In the genomic region with DNA sequence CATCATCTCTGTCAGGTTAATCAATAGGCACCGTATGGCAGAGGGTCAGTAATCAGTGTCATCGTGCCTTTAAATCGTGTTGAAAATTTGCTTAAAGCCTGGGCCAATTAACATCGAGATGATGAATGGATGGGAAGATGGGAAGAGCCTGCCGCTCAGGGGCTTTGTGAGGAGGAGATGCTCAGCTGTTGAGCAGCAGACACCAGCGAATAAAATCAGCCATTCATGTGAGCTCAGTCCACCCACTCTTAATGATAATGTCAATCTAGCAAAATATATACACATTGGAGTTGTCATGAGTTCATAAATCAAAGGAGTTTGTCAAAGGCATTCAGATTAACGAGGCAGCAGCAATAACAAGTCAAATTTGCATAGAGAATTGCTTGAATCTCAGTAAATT, we compare ENCODE assay signal across 14 mouse cellular contexts.
A peak's percentile ranks its signal among the peaks of the same experiment; 100 is the strongest.
DNase-seq lines count a peak whose midpoint lies in the region; ATAC-seq lines count a peak whose summit lies in the region.
"Had no signal": no experiment of that assay in that cellular context is flagged by ENCODE, and none has a peak within 500 bp of the region (broad histone marks: within the 10 kb centered on the region; RNA-seq: fewer than 3 reads in every experiment).

No protein-coding gene starts in this region.

- DNase-seq in heart, adult 18-20 months, result no peak
- peak; percentile 36 for DNase-seq in embryo, embryonic 10.5 days (ENCODE audit: low spot score)
- no peak for DNase-seq in adrenal gland, postnatal 14 days
- no peak for DNase-seq in kidney, postnatal 36 days
- DNase-seq in kidney, adult 11 months, result no peak
- DNase-seq: B cell, adult 2 months; cerebellum, adult 18-20 months; gastrocnemius, adult 2 months; kidney, adult 2 months had no signal

- H3K4me2 ChIP-seq in heart, embryonic 13.5 days, result peak overlapping the region; percentile 47
- no peak overlapping the region for H3K4me2 ChIP-seq in hindbrain, embryonic 15.5 days
- H3K4me2 ChIP-seq in midbrain, embryonic 15.5 days, result no peak overlapping the region
- H3K4me2 ChIP-seq: embryonic facial prominence, embryonic 13.5 days; limb, embryonic 15.5 days had no signal

- ATAC-seq in heart, embryonic 13.5 days (ENCODE audit: extremely low read depth, insufficient number of reproducible peaks, low FRiP score, low TSS enrichment), result no peak
- ATAC-seq in hindbrain, embryonic 15.5 days (ENCODE audit: low FRiP score, low read depth), result peak; percentile 69; the same call in 1 of the 2 replicates
- no peak for ATAC-seq in midbrain, embryonic 15.5 days (replicated peaks)

- no peaks in the 10 kb centered on the region for H3K36me3 ChIP-seq in heart, embryonic 13.5 days
- H3K36me3 ChIP-seq in hindbrain, embryonic 15.5 days, result no peaks in the 10 kb centered on the region
- H3K36me3 ChIP-seq in midbrain, embryonic 15.5 days (replicated peaks), result no peaks in the 10 kb centered on the region
- H3K36me3 ChIP-seq: embryonic facial prominence, embryonic 13.5 days; limb, embryonic 15.5 days had no signal

- H3K4me1 ChIP-seq in heart, embryonic 13.5 days, result peaks cover 20% of the 10 kb centered on the region
- H3K4me1 ChIP-seq in hindbrain, embryonic 15.5 days (replicated peaks), result peaks cover 33% of the 10 kb centered on the region
- peaks cover 24% of the 10 kb centered on the region for H3K4me1 ChIP-seq in midbrain, embryonic 15.5 days

- no peaks in the 10 kb centered on the region for H3K9me3 ChIP-seq in heart, embryonic 13.5 days
- H3K9me3 ChIP-seq in hindbrain, embryonic 15.5 days, result no peaks in the 10 kb centered on the region
- H3K9me3 ChIP-seq in midbrain, embryonic 15.5 days, result no peaks in the 10 kb centered on the region
- H3K9me3 ChIP-seq: embryonic facial prominence, embryonic 13.5 days; limb, embryonic 15.5 days had no signal

- WGBS in heart, embryonic 13.5 days, result 62% methylated on average over 7 of the region's 7 CpGs
- WGBS in hindbrain, embryonic 15.5 days, result 22% methylated on average over 7 of the region's 7 CpGs
- 23% methylated on average over 7 of the region's 7 CpGs for WGBS in midbrain, embryonic 15.5 days

- H3K27ac ChIP-seq in heart, embryonic 13.5 days (replicated peaks), result no peak overlapping the region
- peak overlapping the region; percentile 67 for H3K27ac ChIP-seq in hindbrain, embryonic 15.5 days (replicated peaks)
- peak overlapping the region; percentile 60 for H3K27ac ChIP-seq in midbrain, embryonic 15.5 days
- H3K27ac ChIP-seq: embryonic facial prominence, embryonic 13.5 days; limb, embryonic 15.5 days had no signal

- peak overlapping the region; percentile 47; the same call in 1 of the 2 replicates for H3K9ac ChIP-seq in heart, embryonic 13.5 days
- no peak overlapping the region for H3K9ac ChIP-seq in hindbrain, embryonic 15.5 days
- H3K9ac ChIP-seq in midbrain, embryonic 15.5 days, result no peak overlapping the region
- H3K9ac ChIP-seq: embryonic facial prominence, embryonic 13.5 days; limb, embryonic 15.5 days had no signal

- peak overlapping the region; percentile 26 for H3K4me3 ChIP-seq in heart, embryonic 13.5 days
- H3K4me3 ChIP-seq in hindbrain, embryonic 15.5 days, result no peak overlapping the region
- H3K4me3 ChIP-seq in midbrain, embryonic 15.5 days, result no peak overlapping the region
- H3K4me3 ChIP-seq: embryonic facial prominence, embryonic 13.5 days; gastrocnemius, adult 2 months; limb, embryonic 15.5 days had no signal

- H3K27me3 ChIP-seq in heart, embryonic 13.5 days (replicated peaks), result no peaks in the 10 kb centered on the region
- H3K27me3 ChIP-seq in hindbrain, embryonic 15.5 days, result no peaks in the 10 kb centered on the region
- H3K27me3 ChIP-seq in midbrain, embryonic 15.5 days (replicated peaks), result no peaks in the 10 kb centered on the region
- H3K27me3 ChIP-seq: embryonic facial prominence, embryonic 13.5 days; limb, embryonic 15.5 days had no signal
